Mouse (Mus musculus) heart, postnatal 0 days (tissue): ENCODE measurements around the gene Gm17606. TPM values are rescaled to one million over a fixed set of nuclear protein-coding genes. Genes with fewer than 3 reads are reported as not detected.

Experiments used
- ATAC-seq: fragments of 200-750 bp; cut with Nextera tagmentation; 2 replicates; pipeline ENCODE4 v1.8.0; 2017; ENCODE audit warnings: low read depth, moderate number of reproducible peaks, moderate library complexity; ENCODE audit not compliant: insufficient read depth
- DNase-seq: peaks from one replicate; pipeline ENCODE4 v3.0.0-alpha.2; 2016; ENCODE audit warnings: low spot score
- H3K27ac ChIP-seq: fragments of 300-500 bp; sonication (generic); 2 replicates; pipeline ENCODE4 v1.5.1; 2014; ENCODE audit warnings: low read depth, mild to moderate bottlenecking
- H3K27me3 ChIP-seq: fragments of 300-500 bp; sonication (generic); 2 replicates; pipeline ENCODE4 v1.6.1; 2014; ENCODE audit warnings: low read length, mixed read lengths; ENCODE audit not compliant: control insufficient read depth, insufficient read depth
- H3K36me3 ChIP-seq: fragments of 300-500 bp; sonication (generic); replicated peaks from 2 replicates; pipeline ENCODE4 v1.6.1; 2014; ENCODE audit warnings: low read length, mixed read lengths; ENCODE audit not compliant: control insufficient read depth, insufficient read depth
- H3K4me1 ChIP-seq: fragments of 300-500 bp; sonication (generic); 2 replicates; pipeline ENCODE4 v1.6.1; 2014; ENCODE audit warnings: antibody characterized with exemption; ENCODE audit not compliant: control insufficient read depth, insufficient read depth
- H3K4me2 ChIP-seq: fragments of 300-500 bp; sonication (generic); 2 replicates; pipeline ENCODE4 v1.6.1; 2014; ENCODE audit warnings: low read depth, mild to moderate bottlenecking, low read length, moderate library complexity
- H3K4me3 ChIP-seq: fragments of 300-500 bp; sonication (generic); 2 replicates; pipeline ENCODE4 v1.5.1; 2014; ENCODE audit warnings: low read depth, low read length
- H3K9ac ChIP-seq: fragments of 300-500 bp; sonication (generic); replicated peaks from 2 replicates; pipeline ENCODE4 v1.6.1; 2014; ENCODE audit warnings: low read depth, low read length, mixed read lengths
- H3K9me3 ChIP-seq: fragments of 300-500 bp; sonication (generic); replicated peaks from 2 replicates; pipeline ENCODE4 v1.6.1; 2016; ENCODE audit warnings: low read length; ENCODE audit not compliant: control insufficient read depth
- CTCF ChIP-seq: IDR thresholded peaks from 2 replicates; pipeline ENCODE4 v1.5.1; 2016; ENCODE audit warnings: antibody characterized with exemption, control low read depth, low read depth
- EP300 ChIP-seq: IDR thresholded peaks from 2 replicates; pipeline ENCODE4 v1.6.1; 2016; ENCODE audit warnings: antibody characterized with exemption, low read depth
- WGBS: fragments of 180-500 bp; shearing (Covaris S2); extraction: QIAGEN DNeasy Blood & Tissue Kit; methylation state at CpG from one replicate; pipeline ENCODE4 v1.1.7; 2014; 5-methylcytosine and 5-hydroxymethylcytosine counted together
- polyA plus RNA-seq: library from polyadenylated mRNA; unstranded; fragments of >200 nt; fragmentation: Nextera tagmentation; extraction: Ambion mirVana; gene quantifications from 2 replicates; pipeline ENCODE4 v1.2.1, GENCODE M21; 2015
- total RNA-seq: library from RNA; depleted of rRNA; stranded (reverse); fragments of >200 nt; gene quantifications from 2 replicates; pipeline ENCODE4 v1.2.3, GENCODE M21; 2014; ENCODE audit warnings: low replicate concordance

Gm17606 gene
- total and polyA plus RNA-seq, 2 experiments from 2014 or later, result not detected

DNA sequence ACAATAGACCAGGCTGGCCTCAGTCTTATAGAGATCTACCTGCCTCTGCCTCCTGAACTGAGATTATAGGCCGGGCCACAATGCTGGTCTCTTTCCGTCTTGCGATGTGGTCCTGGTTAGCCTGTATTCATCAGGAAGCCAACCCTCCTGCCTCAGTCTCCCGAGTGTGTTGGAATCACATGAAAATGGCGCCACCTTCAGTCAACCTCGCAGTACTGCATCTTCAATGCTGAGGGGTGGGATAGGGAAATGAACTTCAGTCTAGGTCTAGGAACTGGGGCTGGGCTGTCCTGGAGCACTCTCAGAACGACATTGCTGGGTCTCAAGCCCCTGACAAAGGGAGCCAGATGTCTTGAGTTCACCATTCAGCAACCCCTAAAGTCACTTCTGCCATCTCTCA lies 43.7 kb upstream of the Gm17606 start:
- TF ChIP-seq EP300 (no peak), CTCF (peak; percentile 53)
- no peak for ATAC-seq
- H3K27me3 ChIP-seq, result no peaks in the 10 kb centered on the region
- 76% methylated on average over 7 of the region's 7 CpGs for WGBS
- no peaks in the 10 kb centered on the region for H3K36me3 ChIP-seq
- H3K27ac ChIP-seq, result no peak overlapping the region
- no peaks in the 10 kb centered on the region for H3K9me3 ChIP-seq
- no peak overlapping the region for H3K9ac ChIP-seq
- peaks cover 11% of the 10 kb centered on the region; the same call in 1 of the 2 replicates for H3K4me1 ChIP-seq
- no peak overlapping the region for H3K4me2 ChIP-seq
- no peak for DNase-seq
- no peak overlapping the region for H3K4me3 ChIP-seq

DNA sequence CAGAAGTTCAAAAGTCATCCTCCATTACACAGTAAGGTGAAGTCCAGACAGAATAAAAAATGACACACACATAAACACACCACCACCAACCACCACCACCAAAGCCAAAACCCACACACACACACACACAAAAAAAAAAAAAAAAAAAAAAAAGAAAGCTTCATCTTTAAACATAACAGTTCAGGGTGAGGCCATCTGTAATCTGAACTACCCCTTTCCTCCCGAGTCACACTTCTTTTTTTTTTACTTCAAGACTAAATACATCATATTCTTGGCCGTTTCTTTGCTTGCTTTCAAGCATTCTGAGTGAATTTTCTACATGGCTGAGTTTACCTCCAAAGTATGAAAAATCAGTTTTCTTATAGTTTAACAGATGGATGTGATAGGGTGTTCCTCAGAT lies 39.2 kb upstream of the Gm17606 start:
- H3K4me2 ChIP-seq, result no peak overlapping the region
- 66% methylated on average over 2 of the region's 2 CpGs for WGBS

DNA sequence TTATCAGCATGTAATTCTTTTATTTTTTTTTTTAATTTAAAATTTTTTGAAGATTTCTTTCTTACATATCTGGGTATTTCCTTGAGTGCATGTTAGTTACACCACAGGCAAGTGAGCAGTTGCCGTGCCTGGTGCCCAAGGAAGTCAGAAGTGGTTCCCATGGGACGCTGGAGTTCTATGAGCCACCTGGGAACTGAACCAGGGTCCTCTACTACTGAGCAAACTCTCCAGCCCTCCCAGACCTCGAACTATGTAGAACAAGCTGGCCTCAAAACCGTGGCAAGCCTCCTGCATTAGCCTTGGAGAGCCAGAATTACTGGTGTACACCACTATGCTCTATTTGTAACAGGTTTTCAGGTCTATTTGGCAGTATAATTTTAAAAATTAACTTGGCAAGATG lies 38.1 kb upstream of the Gm17606 start:
- TF ChIP-seq EP300 (no peak), CTCF (no peak)
- H3K4me1 ChIP-seq, result no peaks in the 10 kb centered on the region
- DNase-seq, result no peak
- H3K36me3 ChIP-seq, result no peaks in the 10 kb centered on the region
- 38% methylated on average over 4 of the region's 4 CpGs for WGBS
- peak overlapping the region; percentile 90 for H3K27ac ChIP-seq
- peak overlapping the region; percentile 60; the same call in 1 of the 2 replicates for H3K9ac ChIP-seq
- peak overlapping the region; percentile 56 for H3K4me3 ChIP-seq
- no peaks in the 10 kb centered on the region for H3K9me3 ChIP-seq
- H3K4me2 ChIP-seq, result peak overlapping the region; percentile 52
- ATAC-seq, result 0 out of 2 replicates have a peak, but pooled peaks have one; percentile 5
- H3K27me3 ChIP-seq, result no peaks in the 10 kb centered on the region

More for the DNA sequence above, 39.2 kb upstream of the Gm17606 start:
- Histone ChIP-seq H3K36me3 (no peaks in the 10 kb centered on the region), H3K4me3 (no peak overlapping the region), H3K4me1 (no peaks in the 10 kb centered on the region), H3K9ac (no peak overlapping the region), H3K27ac (no peak overlapping the region), H3K27me3 (no peaks in the 10 kb centered on the region), H3K9me3 (no peaks in the 10 kb centered on the region)
- DNase-seq (no peak), ATAC-seq (no peak)
- no peak for TF ChIP-seq CTCF
- no peak for TF ChIP-seq EP300

DNA sequence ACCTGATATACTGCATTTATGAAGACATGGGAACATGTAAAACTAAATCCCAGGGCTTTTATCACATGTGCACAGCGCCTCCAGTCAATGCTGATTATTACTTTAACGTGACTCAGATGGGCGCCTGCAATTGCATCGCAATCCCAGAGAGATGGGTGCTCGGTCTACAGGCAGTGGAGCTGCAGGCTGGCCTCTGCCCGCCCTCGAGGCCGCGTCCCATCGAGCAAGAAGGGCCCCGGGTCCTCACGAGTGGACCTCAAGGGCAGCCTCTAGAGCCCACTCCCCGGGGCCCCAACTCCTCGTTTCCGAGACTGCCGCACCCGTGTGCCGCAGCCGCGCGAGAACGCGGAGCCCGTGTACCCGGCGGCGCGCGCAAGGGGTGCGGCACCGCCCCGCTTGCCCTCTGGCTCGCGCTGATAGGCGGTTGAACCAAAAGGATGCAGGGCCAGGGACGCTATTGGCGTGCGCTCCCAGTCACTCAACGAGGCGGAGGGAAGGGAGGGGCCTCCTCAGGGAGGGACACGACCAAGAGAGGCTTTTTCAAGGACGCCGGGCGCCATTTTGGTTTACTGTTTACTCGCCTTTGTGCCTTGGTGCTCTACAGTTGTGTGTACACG lies 37.6 kb upstream of the Gm17606 start:
- Histone ChIP-seq H3K4me3 (peak overlapping the region; percentile 56), H3K27me3 (no peaks in the 10 kb centered on the region), H3K27ac (peak overlapping the region; percentile 90), H3K4me1 (no peaks in the 10 kb centered on the region), H3K9me3 (no peaks in the 10 kb centered on the region), H3K36me3 (no peaks in the 10 kb centered on the region), H3K4me2 (peak overlapping the region; percentile 52), H3K9ac (peak overlapping the region; percentile 60)
- under 1% methylated on average over 45 of the region's 46 CpGs for WGBS
- peak; percentile 97 for DNase-seq
- peak; percentile 100 for ATAC-seq
- no peak for TF ChIP-seq CTCF
- TF ChIP-seq EP300, result no peak

DNA sequence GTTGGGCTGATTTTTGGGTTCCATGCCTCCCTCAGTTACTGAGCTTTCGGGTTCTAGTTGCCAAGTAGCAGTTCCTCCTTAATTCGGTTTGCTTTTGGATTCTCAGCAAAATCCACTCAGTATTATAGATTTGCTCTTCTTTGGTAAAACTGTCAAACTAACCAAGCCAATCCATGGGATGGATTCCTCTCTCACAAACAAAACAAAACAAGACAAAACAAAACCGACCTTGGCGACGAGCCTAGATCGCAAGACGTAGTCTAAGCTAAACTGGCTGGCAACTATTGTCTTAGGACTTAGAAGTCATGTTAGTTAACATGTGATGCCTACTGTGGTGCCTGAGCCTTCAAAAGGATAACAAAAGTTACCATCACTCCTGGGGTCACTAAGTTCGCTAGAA lies 37.1 kb upstream of the Gm17606 start:
- Histone ChIP-seq H3K27ac (peak overlapping the region; percentile 90), H3K4me2 (peak overlapping the region; percentile 52; the same call in 1 of the 2 replicates), H3K9me3 (no peaks in the 10 kb centered on the region), H3K4me3 (peak overlapping the region; percentile 56), H3K27me3 (no peaks in the 10 kb centered on the region), H3K4me1 (no peaks in the 10 kb centered on the region), H3K36me3 (no peaks in the 10 kb centered on the region), H3K9ac (no peak overlapping the region)
- 84% methylated on average over 8 of the region's 8 CpGs for WGBS
- no peak for TF ChIP-seq EP300
- DNase-seq (no peak), ATAC-seq (no peak)
